Mouse (Mus musculus) fat pad, adult 2 months (tissue): ENCODE measurements around the gene Galnt4.
"Not testable (repeated sequence)": the region's sequence is repeated elsewhere in the genome, so short reads cannot be mapped to it uniquely, and the experiment has no call there.

Experiments used
- DNase-seq: peaks from one replicate; pipeline ENCODE4 v3.0.0-alpha.2; 2011; ENCODE audit warnings: low read depth, low spot score; ENCODE audit errors: extremely low read depth

Galnt4 gene

DNA sequence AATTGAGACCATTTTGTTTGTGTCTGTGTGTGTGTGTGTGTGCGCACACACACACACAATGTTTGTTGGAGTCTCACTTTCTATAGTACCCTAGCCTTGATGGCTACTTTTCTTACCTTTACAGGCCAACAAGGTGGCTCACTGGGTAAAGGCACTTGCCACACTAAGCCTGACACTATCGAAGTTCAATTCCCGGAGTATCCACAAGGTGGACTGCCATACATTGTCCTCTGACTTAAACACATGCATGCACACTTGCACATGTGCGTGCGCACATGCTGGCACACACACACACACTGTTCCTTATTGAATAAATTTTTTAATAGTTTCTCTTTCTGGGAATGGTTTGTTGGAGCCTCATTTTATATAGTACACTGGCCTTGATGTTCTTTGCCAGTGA lies 48.8 kb downstream of the Galnt4 start:
- DNase-seq, result no peak

DNA sequence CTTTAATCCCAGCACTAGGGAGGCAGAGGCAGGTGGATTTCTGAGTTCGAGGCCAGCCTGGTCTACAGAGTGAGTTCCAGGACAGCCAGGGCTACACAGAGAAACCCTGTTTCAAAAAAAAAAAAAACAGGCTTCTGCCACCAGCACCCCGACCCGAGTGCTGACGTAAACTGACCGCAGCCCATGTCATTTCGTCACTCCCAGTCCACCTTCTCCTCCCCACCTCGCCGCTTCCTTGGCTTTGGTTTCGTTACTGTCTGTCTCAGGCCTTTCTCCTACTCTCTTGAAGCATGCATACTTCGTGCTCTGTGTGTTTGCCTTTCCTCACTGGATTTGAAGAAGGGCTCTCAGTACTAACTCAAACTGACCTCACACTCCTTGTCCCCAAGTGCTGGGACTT lies 49.7 kb downstream of the Galnt4 start:
- DNase-seq, result not testable (repeated sequence)

DNA sequence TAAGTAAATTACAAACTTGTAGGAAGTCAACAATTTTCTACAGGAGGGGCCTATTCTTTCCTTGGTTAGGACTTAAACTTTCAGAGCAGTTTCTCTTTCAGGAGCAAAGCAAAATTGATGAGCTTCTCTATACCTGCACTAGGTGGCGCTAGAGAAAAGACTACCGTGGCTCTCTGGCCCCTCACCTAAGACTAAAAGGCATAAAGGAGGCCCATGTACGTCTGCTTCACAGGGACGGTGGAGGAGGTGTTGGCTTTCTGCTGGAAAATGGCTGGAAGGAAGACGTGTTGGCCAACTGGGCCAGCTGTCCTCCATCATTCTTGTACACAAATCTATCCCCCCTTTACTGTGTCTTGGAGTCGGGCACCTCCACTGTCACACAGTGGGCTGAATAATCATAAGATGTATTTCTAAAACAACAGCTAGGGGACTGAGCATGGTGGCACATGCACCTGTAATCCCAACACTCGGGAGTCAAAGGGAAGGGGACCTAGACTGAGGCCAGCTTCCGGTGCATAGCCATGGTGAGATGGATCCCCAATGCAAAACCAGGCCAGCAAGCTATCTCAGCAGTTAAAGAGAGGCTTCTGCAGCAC lies 54.1 kb downstream of the Galnt4 start:
- no peak for DNase-seq
